Mouse (Mus musculus) liver, adult 2 months (tissue): ENCODE results near the gene Bri3bp. TPM values are rescaled to one million over a fixed set of nuclear protein-coding genes. Genes with fewer than 3 reads are reported as not detected.

Experiments
- DNase-seq: peaks from one replicate; pipeline ENCODE4 v3.0.0-alpha.2; 2011; ENCODE audit warnings: low read depth, low spot score; ENCODE audit errors: extremely low read depth
- H3K27ac ChIP-seq: fragments of 200-500 bp; replicated peaks from 2 replicates; pipeline ENCODE4 v1.5.1; 2012; ENCODE audit warnings: low read depth, mild to moderate bottlenecking, control low read depth, inconsistent platforms, low read length; ENCODE audit not compliant: insufficient read depth
- H3K27me3 ChIP-seq: fragments of 200-500 bp; 2 replicates; pipeline ENCODE4 v1.6.1; 2012; ENCODE audit warnings: mild to moderate bottlenecking, moderate library complexity, low read length, inconsistent platforms; ENCODE audit not compliant: control insufficient read depth, insufficient read depth
- H3K36me3 ChIP-seq: fragments of 200-500 bp; 2 replicates; pipeline ENCODE4 v1.6.1; 2012; ENCODE audit warnings: low read length, inconsistent platforms; ENCODE audit not compliant: control insufficient read depth, insufficient read depth
- H3K4me1 ChIP-seq: fragments of 200-500 bp; 2 replicates; pipeline ENCODE4 v1.6.1; 2011; ENCODE audit warnings: low read length; ENCODE audit not compliant: control insufficient read depth, insufficient read depth
- H3K4me3 ChIP-seq: fragments of 200-500 bp; 2 replicates; pipeline ENCODE4 v1.5.1; 2011; ENCODE audit warnings: low read depth, mild to moderate bottlenecking, control low read depth, low read length, moderate library complexity; ENCODE audit not compliant: insufficient read depth
- H3K79me2 ChIP-seq: fragments of 200-500 bp; 2 replicates; pipeline ENCODE4 v1.6.1; 2012; ENCODE audit warnings: inconsistent platforms, mild to moderate bottlenecking, low read length, moderate library complexity; ENCODE audit not compliant: control insufficient read depth, insufficient read depth
- H3K9ac ChIP-seq: fragments of 200-500 bp; 2 replicates; pipeline ENCODE4 v1.6.1; 2012; ENCODE audit warnings: low read depth, mild to moderate bottlenecking, control low read depth, inconsistent platforms, low read length
- CTCF ChIP-seq: fragments of 200-500 bp; IDR thresholded peaks from 2 replicates; pipeline ENCODE4 v1.5.1; 2011; ENCODE audit warnings: low read depth, low read length, control low read depth
- POLR2A ChIP-seq: fragments of 200-500 bp; IDR thresholded peaks from 2 replicates; pipeline ENCODE4 v1.6.1; 2011; ENCODE audit warnings: low read length, control low read depth; ENCODE audit not compliant: insufficient read depth; ENCODE audit errors: extremely low read depth
- WGBS: fragments of 180-500 bp; shearing (Covaris S2); methylation state at CpG from one replicate; pipeline ENCODE4 v1.1.7; 2018; 5-methylcytosine and 5-hydroxymethylcytosine counted together
- polyA plus RNA-seq: library from polyadenylated mRNA; depleted of rRNA; stranded (reverse); fragments of >200 nt; gene quantifications from 2 replicates; pipeline ENCODE4 v1.2.3, GENCODE M21; 2012
- total RNA-seq: library from RNA; depleted of rRNA; stranded (reverse); fragments of >200 nt; gene quantifications from 2 replicates; pipeline ENCODE4 v1.2.3, GENCODE M21; 2014

Gene Bri3bp
- total and polyA plus RNA-seq, 2 experiments = 7.7 to 23.0 TPM

DNA sequence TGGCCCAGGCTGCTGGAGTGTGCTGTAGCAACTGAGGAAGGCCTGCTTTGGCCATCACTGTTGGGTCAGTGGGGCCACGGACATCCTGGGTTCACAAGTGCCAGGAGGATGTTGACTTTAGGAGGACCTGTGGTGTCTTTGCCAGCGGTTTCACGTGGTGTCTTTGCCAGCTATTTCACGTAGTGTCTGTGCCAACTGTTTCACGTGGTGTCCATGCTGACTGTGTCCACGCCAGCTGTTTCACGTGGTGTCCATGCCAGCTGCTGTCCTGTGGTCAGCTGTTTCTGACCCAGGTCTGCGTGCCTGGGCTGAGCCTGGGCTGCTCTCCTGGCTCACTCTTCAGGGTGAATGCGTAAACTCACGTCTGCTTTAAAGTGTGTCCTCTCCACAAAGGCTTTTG, 54.3 kb downstream of the Bri3bp start:
- WGBS = 17% methylated on average over 10 of the region's 10 CpGs
- no peak for TF ChIP-seq CTCF
- no peak for TF ChIP-seq POLR2A
- H3K4me1 ChIP-seq = peaks cover 29% of the 10 kb centered on the region
- H3K79me2 ChIP-seq = peaks cover 11% of the 10 kb centered on the region; the same call in 1 of the 2 replicates
- H3K27ac ChIP-seq = peak overlapping the region; percentile 90
- H3K36me3 ChIP-seq = peaks cover 26% of the 10 kb centered on the region
- no peak overlapping the region for H3K4me3 ChIP-seq
- H3K9ac ChIP-seq = peak overlapping the region; percentile 62
- peak; percentile 99 for DNase-seq
- no peaks in the 10 kb centered on the region for H3K27me3 ChIP-seq

DNA sequence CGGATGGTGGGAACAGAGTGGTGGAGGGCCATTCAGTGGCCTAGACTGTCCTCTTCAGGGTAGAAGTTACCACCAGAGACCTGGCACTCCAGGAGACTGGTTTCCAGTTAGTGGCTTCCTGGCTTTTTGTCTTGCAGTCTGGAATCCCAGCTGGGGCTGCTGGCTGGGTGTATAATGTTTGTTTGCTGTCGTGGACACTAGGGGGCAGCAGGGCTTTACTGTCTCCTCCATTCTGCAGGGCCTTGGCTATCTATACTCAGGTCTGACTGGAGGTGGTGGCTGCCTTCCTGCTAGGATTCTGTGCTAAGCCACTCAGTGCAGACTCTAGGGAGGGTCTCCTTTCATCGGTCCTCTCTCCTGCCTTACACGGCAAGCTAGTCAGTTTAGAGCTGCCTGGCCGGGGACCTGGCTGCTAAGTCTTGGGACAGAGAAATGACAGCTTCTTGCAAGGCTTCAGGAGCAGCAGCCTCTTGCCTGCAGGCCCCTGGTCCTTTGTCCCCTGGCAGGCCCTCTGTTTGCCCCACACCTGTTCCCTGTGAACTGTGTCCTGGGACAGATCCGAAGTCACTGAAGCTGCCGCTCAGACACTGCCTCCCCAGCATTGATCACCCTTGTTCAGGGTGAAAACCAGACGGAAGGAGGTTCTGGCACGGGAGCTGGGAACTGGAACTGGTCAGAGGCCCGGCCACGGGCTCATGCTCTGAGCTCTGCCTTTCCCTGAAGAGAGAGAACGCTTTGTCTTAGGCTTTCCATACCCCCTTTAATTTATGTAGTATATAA, 56.6 kb downstream of the Bri3bp start:
- 32% methylated on average over 12 of the region's 12 CpGs for WGBS
- H3K79me2 ChIP-seq = peaks cover 11% of the 10 kb centered on the region; the same call in 1 of the 2 replicates
- H3K9ac ChIP-seq = peak overlapping the region; percentile 26; the same call in 1 of the 2 replicates
- H3K27me3 ChIP-seq = no peaks in the 10 kb centered on the region
- H3K4me1 ChIP-seq = peaks cover 27% of the 10 kb centered on the region
- TF ChIP-seq POLR2A = no peak
- peak; percentile 71 for TF ChIP-seq CTCF
- peak overlapping the region; percentile 80 for H3K27ac ChIP-seq
- no peak overlapping the region for H3K4me3 ChIP-seq
- DNase-seq = peak; percentile 96
- peaks cover 24% of the 10 kb centered on the region for H3K36me3 ChIP-seq

DNA sequence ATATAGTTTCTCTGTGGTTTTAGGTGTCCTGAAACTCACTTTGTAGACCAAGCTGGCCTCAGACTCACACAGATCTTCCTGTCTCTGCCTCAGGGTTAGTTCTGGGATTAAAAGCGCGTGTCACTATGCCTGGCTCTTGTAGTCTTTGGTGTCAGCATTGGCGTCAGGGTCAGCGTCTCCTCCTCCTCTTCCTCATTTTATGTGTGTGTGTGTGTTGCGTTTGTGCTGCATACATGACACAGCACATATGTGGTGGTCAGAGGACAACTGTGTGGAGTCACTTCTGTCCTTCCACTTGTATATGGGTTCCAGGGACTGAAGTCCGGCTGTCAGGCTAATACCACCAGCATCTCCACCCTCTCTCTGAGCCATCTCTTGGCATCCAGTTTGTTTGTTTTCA, 60.1 kb downstream of the Bri3bp start:
- Histone ChIP-seq H3K79me2 (peaks cover 8% of the 10 kb centered on the region; the same call in 1 of the 2 replicates), H3K36me3 (peaks cover 39% of the 10 kb centered on the region), H3K9ac (no peak overlapping the region), H3K27ac (no peak overlapping the region; the same call in 1 of the 2 replicates), H3K4me3 (no peak overlapping the region), H3K4me1 (peaks cover 13% of the 10 kb centered on the region), H3K27me3 (no peaks in the 10 kb centered on the region)
- TF ChIP-seq POLR2A = no peak
- no peak for TF ChIP-seq CTCF
- DNase-seq = peak; percentile 67
- 83% methylated on average over 6 of the region's 6 CpGs for WGBS

DNA sequence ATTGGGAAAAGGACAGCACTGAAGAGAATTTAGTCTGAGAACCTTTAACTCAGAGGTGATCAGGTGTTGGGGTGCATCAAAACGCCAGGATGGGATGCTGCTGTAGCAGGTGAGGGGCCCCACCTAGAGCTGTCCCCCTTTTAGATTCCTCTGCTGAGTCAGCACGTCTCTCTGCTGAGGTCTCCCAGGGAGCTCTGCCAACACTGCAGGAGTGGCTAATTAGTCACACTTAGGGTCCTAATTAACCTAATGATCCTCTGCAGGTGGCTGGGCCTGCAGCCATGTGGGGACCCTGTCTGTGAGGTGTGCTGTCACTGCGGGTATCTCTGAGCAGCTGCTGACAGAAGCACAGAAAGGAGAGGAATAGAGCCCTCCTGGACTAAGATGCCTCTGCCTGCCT, 60.8 kb downstream of the Bri3bp start:
- no peak for TF ChIP-seq POLR2A
- TF ChIP-seq CTCF = no peak
- H3K4me1 ChIP-seq = peaks cover 13% of the 10 kb centered on the region
- no peak for DNase-seq
- no peak overlapping the region for H3K9ac ChIP-seq
- H3K36me3 ChIP-seq = peaks cover 42% of the 10 kb centered on the region
- no peaks in the 10 kb centered on the region for H3K27me3 ChIP-seq
- WGBS = 86% methylated on average over 3 of the region's 3 CpGs
- no peak overlapping the region for H3K27ac ChIP-seq
- peaks cover 8% of the 10 kb centered on the region; the same call in 1 of the 2 replicates for H3K79me2 ChIP-seq
- no peak overlapping the region for H3K4me3 ChIP-seq

DNA sequence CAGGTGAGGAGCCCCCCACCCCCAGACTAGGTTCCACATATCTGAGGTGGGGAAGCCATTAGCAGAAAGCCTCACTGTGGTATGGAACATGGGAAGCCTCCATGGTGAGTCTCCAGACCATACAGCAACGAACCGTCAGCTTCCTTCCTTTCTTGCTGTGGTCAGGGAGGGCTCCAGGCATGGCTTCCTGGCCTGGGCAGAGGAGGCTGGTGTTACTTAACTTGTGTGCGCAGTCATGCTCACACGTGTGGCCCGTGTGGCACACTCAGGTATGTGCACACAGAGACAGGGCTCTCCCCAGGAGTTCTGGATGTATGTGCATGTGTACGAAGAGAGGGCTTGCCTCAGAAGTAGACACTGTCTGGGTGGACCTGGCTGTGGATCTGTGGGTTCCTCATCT, 62.3 kb downstream of the Bri3bp start:
- Histone ChIP-seq H3K4me1 (peaks cover 5% of the 10 kb centered on the region; the same call in 1 of the 2 replicates), H3K36me3 (peaks cover 50% of the 10 kb centered on the region), H3K79me2 (peaks cover 8% of the 10 kb centered on the region; the same call in 1 of the 2 replicates), H3K4me3 (no peak overlapping the region), H3K27me3 (no peaks in the 10 kb centered on the region), H3K9ac (no peak overlapping the region), H3K27ac (no peak overlapping the region)
- WGBS = 85% methylated on average over 6 of the region's 6 CpGs
- DNase-seq = no peak
- TF ChIP-seq CTCF = no peak
- no peak for TF ChIP-seq POLR2A

DNA sequence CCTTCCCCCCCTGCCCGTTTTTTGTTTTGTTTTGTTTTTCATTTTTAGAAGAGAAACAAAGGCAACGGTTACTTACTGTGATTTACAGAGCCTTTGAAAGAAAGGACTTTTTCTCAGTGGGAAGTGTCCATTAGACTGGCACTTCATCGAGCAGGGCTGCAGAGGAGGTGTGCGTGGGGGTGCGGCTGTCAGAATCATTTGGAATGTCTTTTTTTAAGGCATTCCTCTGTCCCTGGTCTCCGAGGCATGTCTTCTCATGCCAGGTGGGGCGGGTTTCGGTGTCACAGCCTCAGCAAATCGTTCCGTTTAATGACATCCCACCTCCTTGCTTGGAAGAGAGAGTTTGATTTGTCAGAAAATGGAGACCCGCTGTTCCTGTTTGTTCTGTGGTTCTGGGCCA, 63.3 kb downstream of the Bri3bp start:
- no peak overlapping the region for H3K9ac ChIP-seq
- H3K4me1 ChIP-seq = peaks cover 2% of the 10 kb centered on the region; the same call in 1 of the 2 replicates
- peaks cover 2% of the 10 kb centered on the region; the same call in 1 of the 2 replicates for H3K79me2 ChIP-seq
- no peak for DNase-seq
- H3K4me3 ChIP-seq = no peak overlapping the region
- TF ChIP-seq POLR2A (no peak), CTCF (no peak)
- no peak overlapping the region for H3K27ac ChIP-seq
- peaks cover 50% of the 10 kb centered on the region for H3K36me3 ChIP-seq
- no peaks in the 10 kb centered on the region for H3K27me3 ChIP-seq
- WGBS = 92% methylated on average over 11 of the region's 11 CpGs
